11 mouse cellular contexts compared by ENCODE assay signal in genomic region chr5:30406876-30407275, GRCm38 (mm10). TPM values are rescaled to one million over a fixed set of nuclear protein-coding genes. Genes with fewer than 3 reads are reported as not detected.
DNase-seq lines count a peak whose midpoint lies in the region; ATAC-seq and TF ChIP-seq lines count a peak whose summit lies in the region.
"Had no signal": no experiment of that assay in that cellular context is flagged by ENCODE, and none has a peak within 500 bp of the region (broad histone marks: within the 10 kb centered on the region; RNA-seq: fewer than 3 reads in every experiment).

No protein-coding gene starts in this region.

- no peak overlapping the region for H3K9ac ChIP-seq in heart, embryonic 11.5 days (ENCODE audit: low read depth, low read length)
- no peak overlapping the region for H3K9ac ChIP-seq in neural tube, embryonic 15.5 days (replicated peaks)
- H3K9ac ChIP-seq: limb, embryonic 15.5 days had no signal

- TF ChIP-seq POLR2A in thymus, adult 2 months (IDR thresholded peaks at IDR 0.05; ENCODE audit: control insufficient read depth, extremely low read depth, insufficient read depth, low read length, poor library complexity): no peak

- H3K4me2 ChIP-seq in heart, embryonic 11.5 days: peak overlapping the region; percentile 54
- H3K4me2 ChIP-seq in neural tube, embryonic 15.5 days: peak overlapping the region; percentile 27; the same call in 1 of the 2 replicates
- H3K4me2 ChIP-seq: limb, embryonic 15.5 days had no signal

- no peak for DNase-seq in heart, adult 8-10 months (ENCODE audit: low spot score)
- DNase-seq in thymus, postnatal 10 days (ENCODE audit: low spot score in 2 of 2): peak; percentile 17 to 20
- DNase-seq in thymus, adult 2 months: no peak
- peak; percentile 22 to 25 for DNase-seq in heart, postnatal 10 days
- DNase-seq in spleen, adult 12 weeks (ENCODE audit: low spot score): no peak
- DNase-seq in right cerebral cortex, postnatal 36 days (ENCODE audit: low spot score in 2 of 2): no peak
- DNase-seq: cerebellum, adult 11 months had no signal

- no peak for ATAC-seq in heart, embryonic 11.5 days (replicated peaks; ENCODE audit: insufficient number of reproducible peaks, low FRiP score, low TSS enrichment)
- ATAC-seq in neural tube, embryonic 15.5 days (ENCODE audit: low FRiP score): no peak

- 15% methylated on average over 9 of the region's 9 CpGs for WGBS in heart, embryonic 11.5 days (ENCODE audit: insufficient replicate concordance)
- 52% methylated on average over 9 of the region's 9 CpGs for WGBS in thymus, adult 2 months
- 16% methylated on average over 9 of the region's 9 CpGs for WGBS in neural tube, embryonic 15.5 days

- intact Hi-C loops in heart, postnatal 10 days (cut with DNase I): no loop called here

- H3K4me1 ChIP-seq in heart, embryonic 11.5 days (ENCODE audit: control insufficient read depth, insufficient read depth, low read length): 0 out of 2 replicates have a peak, but pooled peaks cover 2% of the 10 kb centered on the region
- H3K4me1 ChIP-seq in thymus, adult 2 months (replicated peaks; ENCODE audit: control insufficient read depth, insufficient read depth, low read length): no peaks in the 10 kb centered on the region
- peaks cover 13% of the 10 kb centered on the region for H3K4me1 ChIP-seq in neural tube, embryonic 15.5 days
- H3K4me1 ChIP-seq: limb, embryonic 15.5 days had no signal

- TF ChIP-seq CTCF in thymus, adult 2 months (IDR thresholded peaks at IDR 0.05; ENCODE audit: borderline replicate concordance, control insufficient read depth, extremely low read depth, insufficient read depth, low read length, poor library complexity): no peak

- no peaks in the 10 kb centered on the region for H3K36me3 ChIP-seq in heart, embryonic 11.5 days (ENCODE audit: control insufficient read depth, insufficient read depth, low read length)
- no peaks in the 10 kb centered on the region for H3K36me3 ChIP-seq in thymus, adult 2 months (ENCODE audit: control insufficient read depth, insufficient read depth, low read length)
- H3K36me3 ChIP-seq in neural tube, embryonic 15.5 days: no peaks in the 10 kb centered on the region
- H3K36me3 ChIP-seq: limb, embryonic 15.5 days had no signal

- H3K4me3 ChIP-seq in heart, embryonic 11.5 days (ENCODE audit: low read depth, low read length): no peak overlapping the region
- H3K4me3 ChIP-seq in thymus, adult 2 months (ENCODE audit: control insufficient read depth, insufficient read depth, low read length): no peak overlapping the region
- no peak overlapping the region for H3K4me3 ChIP-seq in neural tube, embryonic 15.5 days (replicated peaks)
- H3K4me3 ChIP-seq: limb, embryonic 15.5 days had no signal

- H3K9me3 ChIP-seq in heart, embryonic 11.5 days (replicated peaks; ENCODE audit: control insufficient read depth, low read length): no peaks in the 10 kb centered on the region
- H3K9me3 ChIP-seq in neural tube, embryonic 15.5 days (replicated peaks): no peaks in the 10 kb centered on the region
- H3K9me3 ChIP-seq: limb, embryonic 15.5 days had no signal

- H3K27ac ChIP-seq in heart, embryonic 11.5 days (ENCODE audit: low read depth, low read length): no peak overlapping the region
- H3K27ac ChIP-seq in thymus, adult 2 months (ENCODE audit: control insufficient read depth, insufficient read depth, low read length): no peak overlapping the region
- no peak overlapping the region for H3K27ac ChIP-seq in neural tube, embryonic 15.5 days (replicated peaks)
- H3K27ac ChIP-seq: limb, embryonic 15.5 days had no signal

- H3K27me3 ChIP-seq in heart, embryonic 11.5 days (ENCODE audit: control insufficient read depth, insufficient read depth, low read length): no peaks in the 10 kb centered on the region
- no peaks in the 10 kb centered on the region for H3K27me3 ChIP-seq in thymus, adult 2 months (ENCODE audit: control insufficient read depth, insufficient read depth, low read length)
- no peaks in the 10 kb centered on the region for H3K27me3 ChIP-seq in neural tube, embryonic 15.5 days (replicated peaks)
- H3K27me3 ChIP-seq: limb, embryonic 15.5 days had no signal

RNA-seq across cellular contexts. Expression of gene Otof, which starts 54.9 kb away (rescaled TPM):
- polyA plus RNA-seq in heart, embryonic 11.5 days (2014; fragmentation: Nextera tagmentation; extraction: Ambion mirVana): 0.03 and 0.13 TPM in 2 replicates
- under 1 TPM in 1 of 4 experiments, not detected in 3; 0.03 TPM for total RNA-seq in heart, adult 8-10 months (2022)
- polyA plus RNA-seq in thymus, adult 2 months (2012; rRNA removed): 0.92 and 0.94 TPM in 2 replicates
- total RNA-seq in heart, postnatal 10 days (2021): under 1 TPM in 1 of 2 experiments, not detected in 1; 0.02 TPM
- polyA plus RNA-seq in neural tube, embryonic 15.5 days (2015; fragmentation: Nextera tagmentation; extraction: Ambion mirVana): 7.2 and 7.8 TPM in 2 replicates
- total RNA-seq: heart, postnatal 14 days had no signal

RNA-seq across cellular contexts. Expression of gene 1700001C02Rik, which starts 59.0 kb away (rescaled TPM):
- polyA plus RNA-seq in heart, embryonic 11.5 days (2014; fragmentation: Nextera tagmentation; extraction: Ambion mirVana): not detected in 2 replicates
- not detected for total RNA-seq in heart, adult 8-10 months (2022)
- 0.51 and 0.60 TPM in 2 replicates for polyA plus RNA-seq in thymus, adult 2 months (2012; rRNA removed)
- not detected for total RNA-seq in heart, postnatal 10 days (2021)
- polyA plus RNA-seq in neural tube, embryonic 15.5 days (2015; fragmentation: Nextera tagmentation; extraction: Ambion mirVana): 0.36 and 0.65 TPM in 2 replicates
- total RNA-seq: heart, postnatal 14 days had no signal
- polyA plus RNA-seq: limb, embryonic 15.5 days had no signal

Comparison
In these comparisons a context has a peak if more than half of its experiments do, and no peak if none do; other contexts are left out.
1. DNase-seq: peak in thymus, postnatal 10 days (2 of 2) and heart, postnatal 10 days (2 of 2); none in heart, adult 8-10 months (single experiment), thymus, adult 2 months (single experiment), spleen, adult 12 weeks (single experiment) and right cerebral cortex, postnatal 36 days (0 of 2).